Mouse (Mus musculus) frontal cortex, postnatal 25 days (tissue): ENCODE results near the gene Lig1.
"Not testable (repeated sequence)": the region's sequence is repeated elsewhere in the genome, so short reads cannot be mapped to it uniquely, and the experiment has no call there.

Source experiments
- DNase-seq, 2 experiments: peaks; one replicate each; pipeline ENCODE4 v3.0.0; 2022; ENCODE audit warnings: low spot score in 2 of 2

Lig1 gene

DNA sequence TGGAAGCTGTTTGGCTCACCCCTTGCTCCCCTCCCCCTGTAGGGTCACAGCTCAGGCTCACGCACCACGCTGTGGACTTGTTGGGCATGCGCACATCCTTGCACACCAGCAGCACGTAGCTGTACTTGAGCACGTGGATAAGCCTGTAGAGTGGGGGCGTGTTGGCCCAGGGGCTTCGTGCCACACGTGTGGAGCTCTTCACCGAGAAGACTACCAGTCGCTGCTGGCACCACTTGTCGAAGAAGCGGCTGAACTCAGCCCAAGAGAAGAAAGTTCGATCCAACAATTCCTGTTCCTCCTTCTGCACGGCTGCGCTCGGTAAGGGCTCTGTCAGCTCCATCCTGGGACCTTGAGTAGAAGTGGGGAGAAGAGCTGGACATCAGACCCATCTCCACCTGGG lies at the start of gene Lig1:
TSS of gene Lig1 (plus strand) at position 203 of the 400 bp plus-strand sequence.
- DNase-seq: no peak

DNA sequence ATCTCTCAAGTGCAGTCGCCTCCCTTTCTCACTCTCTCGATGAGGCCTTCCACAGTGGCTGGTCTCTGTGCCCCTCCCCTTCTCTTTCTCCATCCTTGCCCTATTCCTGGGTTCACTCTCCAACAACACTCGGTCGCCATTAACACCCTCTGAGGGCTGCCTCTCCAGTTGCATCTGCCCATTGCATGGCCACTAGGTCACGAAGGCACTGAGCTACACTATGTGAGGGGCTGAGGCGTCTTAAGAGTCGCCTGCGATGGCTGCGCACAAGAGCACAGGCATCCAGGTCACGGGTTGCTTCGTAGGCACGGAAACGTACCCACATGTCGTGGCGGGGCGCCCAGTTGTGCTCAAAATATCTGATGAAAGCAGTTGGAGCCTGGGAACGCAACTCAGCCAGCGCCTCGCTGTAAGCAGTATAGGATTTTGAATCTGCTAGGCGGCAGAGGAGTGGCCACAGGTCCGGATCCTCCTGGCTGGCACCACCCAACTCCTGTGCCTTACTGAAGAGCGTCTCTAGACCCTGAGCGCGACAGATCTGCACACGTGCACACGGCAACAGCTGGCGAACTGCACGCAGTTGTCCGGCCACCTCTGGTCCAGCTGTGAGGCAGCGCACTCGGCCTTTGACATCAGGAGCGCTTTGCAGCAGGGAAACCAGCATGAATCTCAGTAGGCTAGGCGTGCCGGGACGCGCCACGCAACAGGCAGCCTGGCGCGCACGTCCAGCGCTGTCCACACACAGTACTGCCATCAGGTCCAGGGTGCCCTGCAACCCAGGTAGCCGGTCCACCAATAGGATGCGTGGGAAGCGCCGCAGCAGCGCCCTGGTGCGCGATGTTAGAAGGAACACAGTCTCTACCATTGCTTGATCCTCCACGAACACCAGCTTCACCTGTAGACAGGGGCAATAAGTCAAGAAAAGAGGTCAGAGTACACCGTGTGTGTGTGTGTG lies 16.1 kb upstream of the Lig1 start:
- no peak for DNase-seq

DNA sequence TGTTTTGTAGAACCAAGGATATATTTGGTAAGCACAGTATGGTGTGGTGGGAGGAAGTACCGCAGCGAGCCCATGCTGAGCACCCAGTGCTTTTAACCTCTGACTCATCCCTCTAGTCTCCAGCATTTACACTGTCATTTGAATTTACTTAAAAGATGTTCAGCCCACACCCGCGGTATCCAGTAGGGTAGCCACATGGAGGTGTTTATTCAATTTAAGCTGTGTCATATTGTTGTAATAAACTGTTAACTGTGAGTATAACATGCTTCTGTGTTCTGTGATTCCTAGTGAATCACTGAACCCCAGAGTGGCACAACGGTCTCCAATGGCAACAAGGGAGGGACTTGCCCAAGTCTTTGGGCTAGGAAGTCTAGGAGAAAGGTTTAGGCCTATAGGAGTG lies 13.2 kb upstream of the Lig1 start:
- no peak for DNase-seq

DNA sequence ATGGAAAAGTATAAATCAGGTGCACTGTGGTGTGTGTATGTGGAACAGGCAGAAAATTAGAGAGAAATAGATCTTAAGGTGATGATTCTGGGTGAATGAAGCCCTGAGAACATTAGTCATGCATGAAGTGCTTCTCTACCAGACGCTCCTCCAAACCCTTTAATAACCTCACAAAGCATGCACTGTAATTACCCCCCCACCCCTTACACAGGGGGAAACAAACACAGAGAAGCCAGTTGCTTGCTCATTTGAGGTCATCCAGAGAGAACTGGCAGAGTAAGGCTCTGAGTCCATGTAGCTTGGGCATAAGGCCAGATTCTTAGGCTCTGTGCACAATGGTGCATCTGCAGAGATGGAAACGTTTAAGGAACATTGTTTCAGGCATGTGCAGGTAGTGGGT lies 12.7 kb upstream of the Lig1 start:
- no peak for DNase-seq

DNA sequence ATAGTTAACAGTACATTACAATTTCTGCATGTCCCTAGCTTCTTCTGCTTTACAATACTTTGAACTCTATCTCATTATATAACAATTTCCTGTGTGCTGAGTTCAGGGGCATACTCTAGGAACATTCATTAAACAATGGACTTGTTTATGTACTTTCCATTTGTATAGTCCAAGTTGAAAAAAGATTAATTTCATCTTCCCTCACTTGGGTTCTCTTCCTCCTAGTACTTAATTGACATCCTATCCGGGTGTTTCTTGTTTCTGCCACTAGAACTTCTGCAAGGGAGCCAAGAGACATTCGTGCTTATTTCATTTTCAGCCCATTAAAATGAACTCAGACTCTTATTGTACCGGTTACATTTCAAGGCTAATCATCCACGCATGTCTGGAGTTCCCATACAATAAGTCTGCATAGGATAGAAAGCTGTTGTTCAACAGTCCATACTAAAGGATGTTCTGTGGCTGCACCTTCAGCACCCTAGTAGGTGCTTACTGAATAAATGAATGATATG lies 8.3 kb upstream of the Lig1 start:
- no peak for DNase-seq

DNA sequence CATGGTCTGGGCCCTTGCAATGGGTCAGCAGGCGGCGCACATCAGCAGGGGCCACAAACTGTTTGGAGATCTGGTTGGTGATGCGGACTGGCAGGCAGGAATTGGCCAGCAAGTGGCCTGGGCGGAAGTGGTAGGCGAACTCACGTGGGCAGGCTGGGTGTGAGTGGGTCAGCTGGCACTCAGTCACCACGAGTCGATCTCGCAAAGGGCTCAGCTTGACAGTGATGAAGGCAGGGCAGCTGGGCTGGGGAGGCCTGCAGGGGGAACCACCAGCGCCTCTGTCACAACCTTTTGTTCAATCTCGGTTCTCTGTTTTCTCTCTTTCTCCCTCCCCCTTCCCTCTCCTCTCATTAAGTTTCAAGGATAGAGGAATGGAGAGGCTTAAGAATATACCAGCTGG lies 7.7 kb upstream of the Lig1 start:
- no peak for DNase-seq

DNA sequence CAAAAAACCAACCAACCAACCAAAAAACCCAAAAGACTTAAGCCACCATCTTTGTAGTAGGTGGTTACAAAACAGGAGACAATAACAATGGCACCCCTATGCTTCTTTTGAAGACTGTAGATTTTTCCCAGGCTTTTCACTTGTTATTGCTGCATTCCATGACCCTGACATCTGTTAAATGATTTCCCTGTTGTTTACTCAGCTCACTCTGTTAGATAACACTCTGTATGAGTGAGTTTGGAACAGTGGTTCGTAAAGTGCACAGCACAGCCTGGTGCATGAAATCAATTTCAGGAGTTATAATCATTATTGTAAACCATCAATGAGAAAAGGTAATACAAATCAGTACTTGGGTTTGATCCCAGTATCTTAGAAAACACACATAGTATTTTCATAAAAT lies 5.4 kb upstream of the Lig1 start:
- DNase-seq: no peak

DNA sequence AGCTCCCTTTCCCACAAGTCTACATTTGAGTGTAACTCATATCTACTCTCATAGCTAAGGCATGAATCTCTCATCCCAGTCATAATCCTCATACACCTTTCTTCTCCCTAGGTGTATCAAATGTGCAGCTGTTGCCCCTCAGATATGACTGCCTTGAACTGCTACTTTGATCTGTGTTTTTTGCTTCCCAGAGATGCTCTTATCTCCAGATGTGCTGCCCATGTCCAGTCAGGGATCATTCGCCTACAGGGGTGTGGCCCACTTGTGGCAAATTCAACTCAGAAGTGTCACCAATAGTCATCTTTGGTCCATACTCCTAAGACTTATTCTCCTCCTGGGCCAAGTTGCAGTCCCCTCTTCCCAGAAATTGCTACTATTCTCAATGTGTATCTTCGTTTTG lies 750 bp downstream of the Lig1 start:
- no peak for DNase-seq

DNA sequence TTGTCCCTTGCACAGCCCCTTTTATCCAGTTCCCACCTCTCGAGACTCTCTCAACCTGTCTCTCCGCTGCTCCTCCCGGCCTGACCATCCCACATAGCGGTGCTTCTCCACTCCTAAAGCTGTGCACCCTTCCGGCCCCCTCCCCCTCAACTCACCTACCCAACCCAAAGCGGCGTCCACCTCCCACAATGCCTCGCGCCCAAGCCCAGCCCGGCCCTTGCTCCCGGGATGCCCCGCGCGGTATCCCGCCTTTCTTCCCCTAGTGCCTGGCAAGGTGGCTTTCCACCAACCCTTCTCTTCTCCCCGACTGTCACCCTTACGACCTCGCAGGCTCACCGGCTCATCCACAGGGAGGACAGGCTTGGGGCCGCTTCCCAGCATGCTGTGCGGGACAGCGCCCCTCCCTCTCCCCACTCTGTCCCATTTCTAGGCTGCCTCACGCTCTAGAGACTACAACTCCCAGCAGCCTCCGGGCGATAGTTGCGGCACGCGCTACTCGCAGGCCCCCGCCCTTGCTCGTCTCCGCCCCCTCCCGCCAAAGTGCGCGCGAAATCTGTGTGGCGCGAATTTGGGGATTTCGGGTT lies 1.3 kb downstream of the Lig1 start, which contains the start of gene Zswim9:
TSS of gene Zswim9 (minus strand) at position 414 of the 584 bp plus-strand sequence.
- DNase-seq: peak; percentile 85 to 90

DNA sequence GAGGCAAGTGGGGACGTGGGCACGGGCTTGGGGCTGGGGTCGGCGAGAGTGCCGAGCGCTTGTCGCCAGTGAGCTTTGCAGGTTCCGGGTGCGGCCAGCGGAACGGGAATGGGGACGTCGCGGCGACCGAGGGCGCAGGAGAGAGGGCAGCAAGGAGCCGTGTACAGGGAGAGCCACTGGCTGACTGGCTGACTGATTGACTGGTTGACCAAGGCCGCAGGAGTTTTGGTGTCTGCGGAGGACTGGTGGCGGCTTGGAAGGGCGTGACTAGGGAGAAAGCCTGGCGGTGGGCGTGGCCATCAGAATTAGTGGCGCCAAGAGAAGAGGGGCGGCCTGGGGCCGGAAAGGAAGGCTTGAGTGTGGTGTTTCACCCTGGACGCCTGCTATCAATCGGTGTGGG lies 1.9 kb downstream of the Lig1 start:
- DNase-seq: not testable (repeated sequence)

DNA sequence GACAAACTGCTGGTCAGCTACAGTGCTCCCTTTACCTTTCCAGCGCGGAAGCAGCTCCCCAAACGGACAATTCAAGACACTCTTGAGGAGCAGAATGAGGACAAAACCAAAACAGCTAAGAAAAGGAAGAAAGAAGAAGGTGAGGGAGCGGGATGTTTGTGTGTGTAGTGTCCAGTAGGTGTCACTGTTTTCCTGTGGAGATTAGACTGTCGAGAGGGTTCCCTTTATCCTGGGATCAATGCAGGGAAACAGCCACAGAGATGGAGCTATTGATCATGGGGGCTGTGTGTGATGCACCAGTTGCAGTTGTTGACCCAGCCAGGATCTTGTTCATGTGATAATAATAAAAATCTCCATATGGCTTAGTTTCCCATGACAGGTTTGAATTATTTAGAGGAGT lies 11.5 kb downstream of the Lig1 start:
- peak in 1 of 2 experiments; percentile 9 for DNase-seq

DNA sequence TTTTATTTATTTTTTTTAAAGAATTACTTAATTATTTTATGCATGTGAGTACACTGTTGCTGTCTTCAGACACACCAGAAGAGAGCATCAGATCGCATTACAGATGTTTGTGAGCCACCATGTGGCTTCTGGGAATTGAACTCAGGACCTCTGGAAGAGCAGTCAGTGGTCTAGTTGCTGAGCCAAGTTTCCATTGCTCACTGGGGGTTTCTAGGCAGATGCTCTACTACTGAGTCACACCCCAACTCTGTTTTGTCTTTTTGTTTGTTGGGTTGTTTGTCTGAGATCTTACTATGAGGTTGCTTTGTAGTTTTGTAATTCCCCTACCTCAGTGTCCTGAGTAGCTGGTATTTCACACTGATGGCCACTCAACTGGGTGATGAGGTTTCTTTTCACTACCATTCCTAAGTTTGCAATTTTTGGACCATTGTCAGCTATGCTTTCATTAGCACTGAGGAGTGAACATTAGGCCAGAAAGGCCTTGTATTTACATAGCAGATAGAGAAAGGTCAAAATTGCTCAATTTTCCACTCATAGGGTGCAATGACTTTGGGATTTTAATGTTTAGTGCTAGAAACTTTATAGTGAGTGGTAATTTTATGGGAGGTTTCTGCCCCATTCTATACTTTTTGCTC lies 13.1 kb downstream of the Lig1 start:
- no peak for DNase-seq

DNA sequence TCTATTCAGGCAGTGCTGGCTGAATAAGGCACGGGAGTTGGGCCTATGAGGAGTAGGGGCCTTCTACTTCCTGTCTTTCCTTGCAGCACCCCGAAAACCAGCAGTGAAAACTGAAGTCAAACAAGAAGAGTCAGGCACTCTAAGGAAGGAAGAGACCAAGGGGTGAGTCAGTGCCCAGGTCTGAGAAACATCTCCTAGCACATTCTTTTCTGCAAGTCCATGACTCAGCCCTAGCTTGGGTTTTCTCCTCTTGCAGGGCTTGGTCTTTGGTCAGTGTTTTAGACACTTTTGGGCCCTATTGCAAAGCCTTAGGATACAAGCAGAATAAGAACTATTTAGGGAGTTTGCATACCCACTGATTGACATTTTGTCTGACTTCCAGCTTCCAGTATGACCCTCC lies 14.3 kb downstream of the Lig1 start:
- no peak for DNase-seq

DNA sequence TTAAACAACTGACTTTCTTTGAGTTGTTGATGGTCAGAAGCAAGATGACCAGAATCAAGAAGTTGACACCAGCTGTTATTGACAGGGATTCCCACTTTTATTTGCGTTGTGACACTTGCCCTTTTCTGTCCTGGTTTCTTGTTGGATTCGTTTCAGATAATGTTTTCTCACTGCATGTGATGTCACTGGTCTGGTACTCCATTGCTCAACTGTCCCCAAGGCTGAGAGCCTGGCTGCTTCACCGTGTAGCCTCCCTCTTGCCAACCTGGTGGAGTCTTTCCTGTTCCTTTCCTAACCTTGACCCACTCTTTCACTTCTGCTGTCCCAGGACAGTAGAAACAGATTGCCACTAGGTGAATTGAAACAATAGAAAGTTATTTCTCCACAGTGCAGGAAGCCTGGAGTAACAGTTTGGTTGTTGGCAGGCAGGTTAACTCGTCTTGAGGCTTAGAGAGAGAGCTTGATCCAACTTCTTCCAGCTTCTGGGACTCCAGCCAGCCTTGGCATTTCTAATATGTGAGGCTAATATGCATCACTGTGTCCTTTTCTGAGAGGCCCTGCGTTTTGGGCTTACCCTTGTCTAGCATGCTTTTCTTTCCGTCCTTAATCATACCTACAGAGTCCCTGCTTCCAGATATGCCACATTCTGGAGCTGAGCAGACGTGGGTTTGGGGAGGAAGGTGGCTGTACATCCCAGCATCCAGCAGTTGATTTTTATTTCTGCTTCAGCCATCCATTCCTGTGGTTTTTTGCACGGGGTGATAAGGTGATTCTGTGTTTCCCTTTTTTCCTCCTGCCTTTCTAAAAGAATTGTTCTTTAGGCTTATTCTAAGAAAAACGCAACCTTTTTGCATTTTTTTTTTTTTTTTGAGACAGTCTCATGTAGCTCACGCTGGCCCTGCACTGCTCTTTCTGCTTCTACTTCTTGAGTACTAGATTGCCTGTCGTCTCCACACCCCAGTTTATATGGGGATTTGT lies 17.1 kb downstream of the Lig1 start:
- no peak for DNase-seq

DNA sequence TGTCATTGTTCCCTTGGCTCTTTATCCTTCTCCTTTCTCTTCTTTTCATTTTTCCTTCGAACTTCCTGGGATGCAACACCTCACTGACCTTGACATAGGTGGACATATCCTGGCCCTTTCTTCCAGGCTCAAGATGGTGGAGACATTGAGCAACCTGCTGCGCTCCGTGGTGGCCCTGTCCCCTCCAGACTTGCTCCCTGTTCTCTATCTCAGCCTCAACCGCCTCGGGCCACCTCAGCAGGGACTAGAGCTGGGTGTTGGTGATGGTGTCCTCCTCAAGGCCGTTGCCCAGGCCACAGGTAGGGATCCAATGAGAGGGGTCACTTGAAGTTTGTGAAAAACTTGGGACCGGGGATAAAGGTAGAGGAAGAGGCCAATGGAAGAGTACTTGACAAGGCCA lies 18.2 kb downstream of the Lig1 start:
- no peak for DNase-seq

DNA sequence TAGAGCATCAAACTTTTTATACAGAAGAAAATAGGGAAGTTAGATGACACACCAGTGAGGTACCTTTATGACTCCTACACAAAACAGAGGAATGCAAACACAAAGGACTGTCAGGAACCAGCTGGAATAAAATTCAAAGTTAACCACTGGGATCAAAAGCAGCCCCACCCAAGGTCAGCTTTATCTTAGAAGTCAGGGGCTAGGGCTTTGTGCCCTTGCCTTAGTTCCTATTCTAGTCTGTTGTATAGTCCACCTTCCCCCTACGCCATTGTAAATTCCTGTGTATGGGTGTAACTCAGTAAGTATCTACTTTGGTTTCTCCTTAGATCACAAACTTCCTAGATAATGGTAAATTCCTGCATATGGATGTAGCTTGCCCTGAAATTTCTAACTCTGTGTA lies 20.6 kb downstream of the Lig1 start:
- no peak for DNase-seq

DNA sequence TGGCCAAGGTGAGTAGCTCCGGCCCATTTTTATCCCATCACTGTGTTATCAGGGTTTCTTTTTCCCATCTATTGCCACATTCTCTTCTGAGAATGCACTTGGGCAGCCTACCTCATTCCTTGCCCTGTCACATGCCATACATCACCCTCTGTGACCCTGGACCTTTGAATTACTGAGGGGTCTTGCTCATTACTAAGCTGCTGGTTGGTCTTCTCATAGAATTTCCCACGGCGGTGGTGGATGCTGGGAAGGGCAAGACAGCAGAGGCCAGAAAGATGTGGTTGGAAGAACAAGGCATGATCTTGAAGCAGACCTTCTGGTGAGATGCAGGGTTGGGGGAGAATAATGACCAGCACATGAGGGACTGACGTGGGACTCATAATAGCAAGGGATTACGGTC lies 21.7 kb downstream of the Lig1 start:
- DNase-seq: no peak

DNA sequence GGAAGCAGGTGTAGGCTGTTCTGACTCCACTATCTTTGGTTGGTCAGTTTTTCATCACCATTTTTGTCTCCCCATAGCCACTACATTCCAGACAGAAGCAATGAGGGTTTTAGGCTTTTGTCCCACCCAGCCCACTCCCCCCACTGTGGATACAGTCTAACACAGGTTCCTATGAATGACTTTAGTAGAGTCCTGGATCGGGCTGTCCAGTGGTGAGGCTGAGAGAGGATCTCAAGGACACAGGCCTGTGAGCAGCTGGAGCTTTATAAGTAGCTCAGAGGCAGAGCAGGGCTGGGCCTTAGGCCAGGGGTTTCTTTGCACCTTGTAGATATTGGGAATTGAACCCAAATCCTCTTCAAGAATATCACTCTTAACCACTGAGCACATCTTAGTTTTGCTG lies 24.6 kb downstream of the Lig1 start:
- DNase-seq: no peak

DNA sequence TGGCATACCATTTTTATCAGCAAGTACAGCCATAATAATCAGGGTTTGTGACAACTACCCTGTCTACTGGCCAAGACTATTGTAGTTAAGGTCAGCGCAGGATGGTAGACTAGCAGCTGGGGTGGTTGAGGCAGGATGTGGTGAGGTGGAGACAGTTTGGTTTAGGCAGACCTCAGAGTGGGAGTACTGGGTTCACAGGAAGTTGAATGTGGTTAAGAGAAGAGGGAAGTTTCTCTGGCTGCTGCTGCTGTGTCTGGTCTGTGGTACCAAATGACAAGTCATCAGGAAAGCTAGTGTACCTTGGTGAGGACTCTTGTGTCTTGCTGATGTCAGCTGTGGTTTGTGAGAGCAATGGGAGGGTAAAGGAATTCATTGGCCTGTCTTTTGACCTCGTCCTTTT lies 25.7 kb downstream of the Lig1 start:
- no peak for DNase-seq

DNA sequence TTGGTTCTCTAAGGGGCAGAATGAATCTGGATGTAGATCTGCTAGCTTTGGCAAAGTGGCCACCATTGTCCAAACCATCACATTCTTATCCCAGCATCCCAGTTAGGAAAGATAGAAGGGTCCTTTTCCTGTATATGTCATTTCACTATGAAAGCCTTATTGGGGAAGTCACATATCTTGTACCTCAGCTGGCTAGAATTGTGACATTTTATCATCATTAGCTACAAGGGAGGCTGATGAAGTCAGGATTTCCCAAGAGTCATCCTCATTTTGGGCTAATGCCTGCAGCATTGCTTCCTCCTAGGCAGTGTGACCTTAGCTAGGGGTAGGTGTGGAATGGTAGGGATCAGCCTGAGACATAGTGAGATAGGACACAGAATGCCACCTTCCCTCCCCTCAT lies 26.3 kb downstream of the Lig1 start:
- no peak for DNase-seq

DNA sequence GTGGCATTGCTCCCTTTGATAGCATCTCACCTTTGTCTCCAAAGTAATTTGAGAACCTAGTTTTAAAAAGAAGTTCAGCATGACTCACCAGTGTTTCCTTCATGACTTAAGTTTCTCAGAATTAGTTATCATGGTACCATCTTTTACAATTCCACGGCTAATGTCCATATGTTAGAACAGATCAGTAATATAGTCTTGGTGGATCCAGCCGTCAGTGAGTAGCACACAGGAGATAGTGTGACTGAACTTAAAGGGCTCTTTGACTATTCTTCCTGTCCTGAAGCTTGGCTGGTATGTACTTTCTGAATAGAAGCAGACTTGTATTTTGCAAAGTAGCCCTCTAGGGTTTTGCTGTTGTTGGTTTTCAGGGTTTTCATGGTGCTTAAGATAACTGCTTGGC lies 32.3 kb downstream of the Lig1 start:
- DNase-seq: no peak
